In genomic region chr3:122131633-122132032, GRCm38 (mm10) we compare ENCODE assay signal across 12 mouse cellular contexts.
DNase-seq lines count a peak whose midpoint lies in the region; ATAC-seq and TF ChIP-seq lines count a peak whose summit lies in the region.
"Had no signal": no experiment of that assay in that cellular context is flagged by ENCODE, and none has a peak within 500 bp of the region (broad histone marks: within the 10 kb centered on the region; RNA-seq: fewer than 3 reads in every experiment).

No protein-coding gene starts in this region.

- H3K9ac ChIP-seq in embryonic facial prominence, embryonic 14.5 days (ENCODE audit: low read depth, low read length), result no peak overlapping the region
- no peak overlapping the region for H3K9ac ChIP-seq in lung, embryonic 14.5 days
- H3K9ac ChIP-seq: neural tube, embryonic 13.5 days had no signal

- no peaks in the 10 kb centered on the region for H3K4me1 ChIP-seq in embryonic facial prominence, embryonic 14.5 days (ENCODE audit: control insufficient read depth, insufficient read depth, low read length)
- H3K4me1 ChIP-seq in embryonic facial prominence, embryonic 10.5 days, result peaks cover 25% of the 10 kb centered on the region
- peaks cover 18% of the 10 kb centered on the region; the same call in 1 of the 2 replicates for H3K4me1 ChIP-seq in lung, embryonic 14.5 days (ENCODE audit: insufficient read depth)

- peak; percentile 58 for DNase-seq in embryonic facial prominence, embryonic 14.5 days (ENCODE audit: low spot score)
- no peak for DNase-seq in embryonic facial prominence, embryonic 10.5 days (ENCODE audit: low spot score)
- DNase-seq in thymus, postnatal 14 days, result peak; percentile 9
- DNase-seq in thymus, postnatal 4 days, result no peak
- DNase-seq in lung, embryonic 14.5 days, result peak; percentile 50
- no peak for DNase-seq in adrenal gland, postnatal 14 days
- DNase-seq in frontal cortex, postnatal 25 days (ENCODE audit: low spot score in 2 of 2), result no peak
- DNase-seq in spleen, postnatal 4 days (ENCODE audit: low spot score in 2 of 2), result no peak
- DNase-seq: adrenal gland, adult 8-10 months; cerebellum, postnatal 14 days; thymus, postnatal 36 days had no signal

- no peaks in the 10 kb centered on the region for H3K36me3 ChIP-seq in embryonic facial prominence, embryonic 14.5 days (ENCODE audit: control insufficient read depth, insufficient read depth, low read length)
- no peaks in the 10 kb centered on the region for H3K36me3 ChIP-seq in embryonic facial prominence, embryonic 10.5 days (replicated peaks)
- H3K36me3 ChIP-seq in lung, embryonic 14.5 days (ENCODE audit: insufficient read depth), result no peaks in the 10 kb centered on the region
- H3K36me3 ChIP-seq: neural tube, embryonic 13.5 days had no signal

- WGBS in embryonic facial prominence, embryonic 14.5 days, result 47% methylated on average over 3 of the region's 3 CpGs
- WGBS in embryonic facial prominence, embryonic 10.5 days, result 69% methylated on average over 3 of the region's 3 CpGs
- WGBS in lung, embryonic 14.5 days, result 25% methylated on average over 3 of the region's 3 CpGs

- peak; percentile 35 for ATAC-seq in embryonic facial prominence, embryonic 14.5 days (ENCODE audit: low read depth)
- peak; percentile 48; the same call in 1 of the 2 replicates for ATAC-seq in lung, embryonic 14.5 days (ENCODE audit: insufficient read depth)

- no peak overlapping the region for H3K27ac ChIP-seq in embryonic facial prominence, embryonic 14.5 days (replicated peaks; ENCODE audit: low read depth, low read length)
- H3K27ac ChIP-seq in embryonic facial prominence, embryonic 10.5 days (replicated peaks), result no peak overlapping the region
- H3K27ac ChIP-seq in lung, embryonic 14.5 days (ENCODE audit: low read depth), result peak overlapping the region; percentile 66
- H3K27ac ChIP-seq: neural tube, embryonic 13.5 days had no signal

- H3K4me3 ChIP-seq in embryonic facial prominence, embryonic 14.5 days (ENCODE audit: low read depth, low read length), result no peak overlapping the region
- H3K4me3 ChIP-seq in embryonic facial prominence, embryonic 10.5 days, result no peak overlapping the region
- no peak overlapping the region for H3K4me3 ChIP-seq in lung, embryonic 14.5 days (ENCODE audit: low read depth, low read length)
- H3K4me3 ChIP-seq: neural tube, embryonic 13.5 days had no signal

- H3K9me3 ChIP-seq in embryonic facial prominence, embryonic 14.5 days (ENCODE audit: control insufficient read depth, low read length), result no peaks in the 10 kb centered on the region
- no peaks in the 10 kb centered on the region for H3K9me3 ChIP-seq in embryonic facial prominence, embryonic 10.5 days
- H3K9me3 ChIP-seq in lung, embryonic 14.5 days (ENCODE audit: low read depth, low read length), result no peaks in the 10 kb centered on the region
- H3K9me3 ChIP-seq: neural tube, embryonic 13.5 days had no signal

- no peaks in the 10 kb centered on the region for H3K27me3 ChIP-seq in embryonic facial prominence, embryonic 14.5 days (replicated peaks; ENCODE audit: control insufficient read depth, insufficient read depth, low read length)
- no peaks in the 10 kb centered on the region for H3K27me3 ChIP-seq in embryonic facial prominence, embryonic 10.5 days (replicated peaks; ENCODE audit: low read depth, poor library complexity, severe bottlenecking)
- H3K27me3 ChIP-seq in lung, embryonic 14.5 days (ENCODE audit: insufficient read depth, low read length), result no peaks in the 10 kb centered on the region
- H3K27me3 ChIP-seq: neural tube, embryonic 13.5 days had no signal

- no peak for TF ChIP-seq CTCF in lung, embryonic 14.5 days (IDR thresholded peaks at IDR 0.05; ENCODE audit: low read depth)

- H3K4me2 ChIP-seq in embryonic facial prominence, embryonic 14.5 days (ENCODE audit: low read depth, low read length), result no peak overlapping the region
- no peak overlapping the region for H3K4me2 ChIP-seq in lung, embryonic 14.5 days
- H3K4me2 ChIP-seq: neural tube, embryonic 13.5 days had no signal

Comparison
In these comparisons a context has a peak if more than half of its experiments do, and no peak if none do; other contexts are left out.
1. DNase-seq: peak in embryonic facial prominence, embryonic 14.5 days (single experiment), thymus, postnatal 14 days (single experiment) and lung, embryonic 14.5 days (single experiment); none in embryonic facial prominence, embryonic 10.5 days (single experiment), thymus, postnatal 4 days (single experiment), adrenal gland, postnatal 14 days (single experiment), frontal cortex, postnatal 25 days (0 of 2) and spleen, postnatal 4 days (0 of 2).